Mouse (Mus musculus): Measurements from ENCODE around the gene Ntrk1.

GRCm38 (mm10) chr3:87794922-87795325, at the start of gene Ntrk1:
- TF ChIP-seq POLR2A (IDR thresholded peaks at IDR 0.05; ENCODE audit: borderline replicate concordance, control insufficient read depth, low read depth, low read length), result no peak
- TF ChIP-seq CTCF (IDR thresholded peaks at IDR 0.05; ENCODE audit: control insufficient read depth, insufficient read depth, low read length), result no peak

All from bone marrow, adult 2 months (tissue).